Mouse (Mus musculus): ENCODE results near the gene C130074G19Rik.

The C130074G19Rik gene

GRCm38 (mm10) chr1:184882281-184883268, at the start of gene C130074G19Rik:
TSS of gene C130074G19Rik (minus strand) at chr1:184883218.
- DNase-seq (ENCODE audit: low spot score) = no peak

GRCm38 (mm10) chr1:184931097-184931496, 48.1 kb upstream of the C130074G19Rik start:
- no peak for DNase-seq (ENCODE audit: low spot score)

GRCm38 (mm10) chr1:184928382-184928781, 45.4 kb upstream of the C130074G19Rik start:
- DNase-seq (ENCODE audit: low spot score) = no peak

- no peak for DNase-seq (ENCODE audit: low spot score)
These were observed 44.9 kb upstream of the C130074G19Rik start for GRCm38 (mm10) chr1:184927911-184928310.

GRCm38 (mm10) chr1:184922824-184923223, 39.8 kb upstream of the C130074G19Rik start:
- no peak for DNase-seq (ENCODE audit: low spot score)

GRCm38 (mm10) chr1:184920057-184920456, 37.0 kb upstream of the C130074G19Rik start:
- no peak for DNase-seq (ENCODE audit: low spot score)

GRCm38 (mm10) chr1:184918227-184918888, 35.3 kb upstream of the C130074G19Rik start:
- no peak for DNase-seq (ENCODE audit: low spot score)

GRCm38 (mm10) chr1:184912336-184912735, 29.3 kb upstream of the C130074G19Rik start:
- no peak for DNase-seq (ENCODE audit: low spot score)

GRCm38 (mm10) chr1:184911861-184912260, 28.8 kb upstream of the C130074G19Rik start:
- no peak for DNase-seq (ENCODE audit: low spot score)

- no peak for DNase-seq (ENCODE audit: low spot score)
These were observed 25.5 kb upstream of the C130074G19Rik start for GRCm38 (mm10) chr1:184908558-184908957.

GRCm38 (mm10) chr1:184905904-184906745, 23.1 kb upstream of the C130074G19Rik start:
- no peak for DNase-seq (ENCODE audit: low spot score)

- DNase-seq (ENCODE audit: low spot score) = no peak
These were observed 22.4 kb upstream of the C130074G19Rik start for GRCm38 (mm10) chr1:184905371-184905770.

- DNase-seq (ENCODE audit: low spot score) = no peak
These were observed 20.7 kb upstream of the C130074G19Rik start for GRCm38 (mm10) chr1:184903697-184904096.

GRCm38 (mm10) chr1:184902886-184903285, 19.9 kb upstream of the C130074G19Rik start:
- no peak for DNase-seq (ENCODE audit: low spot score)

GRCm38 (mm10) chr1:184897350-184897749, 14.3 kb upstream of the C130074G19Rik start:
- no peak for DNase-seq (ENCODE audit: low spot score)

GRCm38 (mm10) chr1:184891998-184892397, 9.0 kb upstream of the C130074G19Rik start:
- no peak for DNase-seq (ENCODE audit: low spot score)

- DNase-seq (ENCODE audit: low spot score) = no peak
These were observed 6.4 kb upstream of the C130074G19Rik start for GRCm38 (mm10) chr1:184889454-184889853.

GRCm38 (mm10) chr1:184886160-184886559, 3.1 kb upstream of the C130074G19Rik start:
- DNase-seq (ENCODE audit: low spot score) = no peak

- no peak for DNase-seq (ENCODE audit: low spot score)
These were observed 1.2 kb downstream of the C130074G19Rik start for GRCm38 (mm10) chr1:184881861-184882260.

- no peak for DNase-seq (ENCODE audit: low spot score)
These were observed 1.8 kb downstream of the C130074G19Rik start for GRCm38 (mm10) chr1:184881211-184881610.

GRCm38 (mm10) chr1:184878860-184879259, 4.2 kb downstream of the C130074G19Rik start:
- DNase-seq (ENCODE audit: low spot score) = no peak

GRCm38 (mm10) chr1:184877306-184877705, 5.7 kb downstream of the C130074G19Rik start:
- DNase-seq (ENCODE audit: low spot score) = no peak

Measured in spleen, adult 12 weeks (tissue).